Mouse (Mus musculus) inflammation-experienced regulatory T-cells (primary cell): ENCODE measurements around the gene Adora3. TPM values are rescaled to one million over a fixed set of nuclear protein-coding genes. Genes with fewer than 3 reads are reported as not detected.

Experiments
- polyA plus RNA-seq, 2 experiments: library from polyadenylated mRNA; unstranded; fragments of 100-300 nt; shearing (Covaris generic); gene quantifications; one replicate each; pipeline ENCODE4 v1.2.1; 2017

Gene Adora3
- polyA plus RNA-seq, result under 1 TPM in 1 of 2 experiments, not detected in 1; 0.42 TPM

DNA sequence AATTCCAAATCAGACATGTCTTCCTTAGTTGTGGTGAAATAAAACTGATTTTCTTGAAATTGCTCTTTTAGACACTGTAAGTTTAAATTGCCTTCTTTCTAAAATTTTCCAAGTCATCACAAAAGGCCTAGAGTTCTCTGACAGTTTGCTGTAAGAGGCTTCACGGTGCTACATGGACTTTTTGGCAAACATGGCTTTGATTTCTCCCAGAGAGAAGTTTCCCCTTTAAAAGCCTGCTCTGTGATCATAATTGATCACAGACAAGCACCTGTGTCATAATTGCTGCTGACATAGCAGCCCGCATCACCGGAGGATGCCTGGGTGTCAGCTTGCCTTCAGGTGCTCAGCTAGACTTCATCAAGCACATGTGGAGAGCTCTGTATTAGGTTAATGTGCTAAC, at the start of gene Adora3, which contains the start of gene Tmigd3:
TSS of gene Adora3 (plus strand) at position 301 of the 400 bp plus-strand sequence.
TSS of gene Tmigd3 (plus strand) at position 346 of the 400 bp plus-strand sequence.

DNA sequence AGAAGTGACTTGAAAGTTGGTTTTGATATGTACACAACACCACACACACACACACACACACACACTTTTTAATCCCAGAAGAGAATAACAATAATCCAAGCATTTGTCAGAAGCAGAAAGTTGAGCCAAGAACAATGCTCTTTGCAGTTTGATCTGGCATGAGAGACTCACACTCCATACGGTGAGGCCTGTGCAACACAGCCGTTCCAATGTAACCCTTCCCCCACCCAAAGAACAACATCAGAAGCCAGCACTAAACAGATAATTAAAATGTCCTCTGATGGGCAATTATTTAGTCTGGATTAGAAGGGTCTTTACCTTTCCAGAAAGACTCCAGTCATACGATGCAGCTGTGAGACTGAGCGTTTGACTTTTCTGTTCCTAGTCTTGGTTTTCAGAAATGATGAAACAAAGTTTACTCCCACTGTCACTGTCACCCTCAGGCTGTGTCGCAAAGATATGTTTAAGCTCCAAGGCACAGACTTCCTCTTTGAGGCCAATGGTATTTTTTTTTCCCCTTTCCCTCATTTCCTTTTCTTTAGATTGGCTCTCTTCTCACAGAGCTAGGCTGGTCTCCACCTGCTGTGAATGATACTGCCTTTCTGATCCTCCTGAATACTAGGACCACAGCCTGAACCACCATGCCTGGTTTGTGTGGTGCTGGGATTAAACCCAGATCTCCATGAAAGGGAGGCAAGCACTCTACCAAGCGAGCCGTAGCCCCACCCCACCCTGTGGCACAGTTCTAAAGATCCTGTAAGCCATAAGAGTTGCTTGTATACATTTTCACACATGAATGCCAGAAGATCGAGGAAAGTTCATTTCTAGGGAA, 61.8 kb downstream of the Adora3 start, which contains the start of gene I830077J02Rik:
TSS of gene I830077J02Rik (minus strand) at position 425 of the 832 bp plus-strand sequence.

Other genes with a start within 250 kb of the Adora3 start
- gene Ddx20, start 183.3 kb upstream of the Adora3 start, polyA plus RNA-seq, result 10 to 100 TPM; 35.6 to 37.2 TPM
- gene Inka2, start 166.3 kb upstream of the Adora3 start, polyA plus RNA-seq, result 10 to 100 TPM in 1 of 2 experiments, 1 to 10 TPM in 1; 1.9 to 11.0 TPM
- 100 to 1,000 TPM; 261 to 298 TPM for gene Rap1a, start 69.5 kb upstream of the Adora3 start, polyA plus RNA-seq
- not detected for gene Tmigd3, start within 50 bp of the Adora3 start, polyA plus RNA-seq
- gene I830077J02Rik, start 61.8 kb downstream of the Adora3 start, polyA plus RNA-seq, result 1 to 10 TPM; 1.3 to 2.0 TPM
- gene Wdr77, start 88.5 kb downstream of the Adora3 start, polyA plus RNA-seq, result 10 to 100 TPM; 69.1 to 76.9 TPM
- 100 to 1,000 TPM; 327 to 349 TPM for gene Atp5f1, start 89.2 kb downstream of the Adora3 start, polyA plus RNA-seq
- 1 to 10 TPM; 5.0 to 5.3 TPM for gene Ovgp1, start 102.9 kb downstream of the Adora3 start, polyA plus RNA-seq
- under 1 TPM; 0.70 to 0.77 TPM for gene Pifo, start 143.8 kb downstream of the Adora3 start, polyA plus RNA-seq
- gene Chil5, start 162.0 kb downstream of the Adora3 start, polyA plus RNA-seq, result 10 to 100 TPM in 1 of 2 experiments, 1 to 10 TPM in 1; 8.1 to 11.5 TPM
- gene Chia1, start 242.4 kb downstream of the Adora3 start, polyA plus RNA-seq, result 1,000 to 10,000 TPM in 1 of 2 experiments, 1 to 10 TPM in 1; 1.7 to 2,555 TPM